Mouse (Mus musculus) neural tube, embryonic 12.5 days (tissue): Measurements from ENCODE around the gene Rptor. TPM values are rescaled to one million over a fixed set of nuclear protein-coding genes. Genes with fewer than 3 reads are reported as not detected.
A peak's percentile ranks its signal among the peaks of the same experiment; 100 is the strongest.

Source experiments
- ATAC-seq: fragments of 200-750 bp; cut with Nextera tagmentation; 2 replicates; pipeline ENCODE4 v1.8.0; 2017; ENCODE audit warnings: low read depth, mild to moderate bottlenecking, moderate TSS enrichment, moderate library complexity; ENCODE audit not compliant: low FRiP score
- H3K27ac ChIP-seq: fragments of 300-500 bp; sonication (generic); 2 replicates; pipeline ENCODE4 v1.5.1; 2016
- H3K27me3 ChIP-seq: fragments of 300-500 bp; sonication (generic); replicated peaks from 2 replicates; pipeline ENCODE4 v1.6.1; 2016; ENCODE audit warnings: mild to moderate bottlenecking
- H3K36me3 ChIP-seq: fragments of 300-500 bp; sonication (generic); 2 replicates; pipeline ENCODE4 v1.6.1; 2016; ENCODE audit warnings: mild to moderate bottlenecking
- H3K4me1 ChIP-seq: fragments of 300-500 bp; sonication (generic); 2 replicates; pipeline ENCODE4 v1.6.1; 2016
- H3K4me2 ChIP-seq: fragments of 300-500 bp; sonication (generic); replicated peaks from 2 replicates; pipeline ENCODE4 v1.6.1; 2016; ENCODE audit warnings: mild to moderate bottlenecking
- H3K4me3 ChIP-seq: fragments of 300-500 bp; sonication (generic); 2 replicates; pipeline ENCODE4 v1.5.1; 2016
- H3K9ac ChIP-seq: fragments of 300-500 bp; sonication (generic); 2 replicates; pipeline ENCODE4 v1.6.1; 2016; ENCODE audit warnings: mild to moderate bottlenecking
- H3K9me3 ChIP-seq: fragments of 300-500 bp; sonication (generic); 2 replicates; pipeline ENCODE4 v1.6.1; 2016; ENCODE audit warnings: mild to moderate bottlenecking
- WGBS: fragments of 180-500 bp; shearing (Covaris S2); methylation state at CpG from one replicate; pipeline ENCODE4 v1.1.7; 2016; 5-methylcytosine and 5-hydroxymethylcytosine counted together
- polyA plus RNA-seq: library from polyadenylated mRNA; unstranded; fragments of >200 nt; fragmentation: Nextera tagmentation; extraction: Ambion mirVana; gene quantifications from 2 replicates; pipeline ENCODE4 v1.2.1, GENCODE M21; 2016

Rptor gene
- polyA plus RNA-seq, 1 experiment from 2014 or later, result 17.8 TPM

DNA sequence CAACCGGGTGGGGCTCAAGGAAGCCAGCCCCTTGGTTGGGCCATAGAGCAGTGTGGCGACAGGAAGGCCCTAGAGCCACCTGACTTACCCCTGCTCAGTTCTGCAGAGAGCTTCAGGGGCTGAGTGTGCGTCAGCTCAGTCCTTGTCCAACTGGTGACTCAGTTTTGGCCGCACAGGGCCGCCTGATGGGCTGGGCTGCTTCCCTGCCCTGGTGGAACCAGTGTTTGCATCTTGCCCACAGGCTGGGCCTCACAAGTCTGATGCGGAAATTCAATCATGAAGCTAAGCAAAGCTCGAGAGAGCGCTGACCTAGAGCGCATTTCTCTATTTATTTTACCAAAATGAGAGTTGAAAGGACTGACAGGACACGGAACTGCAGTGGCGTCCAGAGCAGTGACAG lies 296.3 kb downstream of the Rptor start:
- Histone ChIP-seq H3K9ac (no peak overlapping the region), H3K4me3 (no peak overlapping the region), H3K4me1 (peaks cover 24% of the 10 kb centered on the region), H3K36me3 (peaks cover 27% of the 10 kb centered on the region), H3K27ac (no peak overlapping the region), H3K9me3 (no peaks in the 10 kb centered on the region), H3K4me2 (no peak overlapping the region), H3K27me3 (no peaks in the 10 kb centered on the region)
- no peak for ATAC-seq
- WGBS, result 88% methylated on average over 11 of the region's 11 CpGs

DNA sequence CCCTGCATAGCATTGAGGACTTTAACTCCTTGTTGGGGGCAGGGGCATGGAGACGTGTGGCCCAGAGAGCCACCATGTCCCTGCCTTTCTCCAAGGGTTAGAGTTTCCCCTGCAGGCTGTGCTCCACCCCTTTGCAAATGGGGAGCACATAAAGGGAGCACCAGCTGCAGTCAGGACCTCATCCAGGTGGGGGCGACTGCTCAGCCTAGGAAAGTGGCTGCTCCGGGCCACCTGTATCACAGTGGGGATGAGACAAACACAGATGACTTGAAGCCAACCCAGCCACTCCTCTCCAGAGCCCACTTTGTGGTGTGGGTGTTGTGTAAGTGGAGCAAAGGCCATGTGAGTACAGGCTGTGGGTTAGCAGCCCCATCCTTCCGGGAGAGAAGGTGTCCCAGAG lies 298.5 kb downstream of the Rptor start:
- Histone ChIP-seq H3K9me3 (no peaks in the 10 kb centered on the region), H3K9ac (no peak overlapping the region), H3K36me3 (peaks cover 16% of the 10 kb centered on the region), H3K4me2 (no peak overlapping the region), H3K27ac (no peak overlapping the region), H3K27me3 (no peaks in the 10 kb centered on the region), H3K4me1 (peaks cover 19% of the 10 kb centered on the region), H3K4me3 (no peak overlapping the region)
- 68% methylated on average over 4 of the region's 4 CpGs for WGBS
- no peak for ATAC-seq

DNA sequence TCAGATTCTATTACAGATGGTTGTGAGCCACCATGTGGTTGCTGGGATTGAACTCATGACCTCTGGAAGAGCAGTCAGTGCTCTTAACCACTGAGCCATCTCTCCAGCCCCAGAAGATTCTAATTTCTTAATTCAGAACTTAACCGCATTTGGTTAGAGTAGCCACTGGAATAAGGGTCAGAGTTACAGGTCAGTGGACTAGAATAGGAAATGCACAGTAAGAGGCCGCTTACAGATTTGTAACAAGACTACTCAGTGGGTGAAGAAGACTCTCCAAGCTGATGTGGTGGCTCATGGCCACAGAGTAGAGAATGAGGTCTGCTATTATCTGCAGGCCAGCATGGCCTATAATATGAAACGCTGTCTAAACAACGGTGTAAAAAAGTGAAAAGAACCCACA lies 300.2 kb downstream of the Rptor start:
- peaks cover 6% of the 10 kb centered on the region for H3K4me1 ChIP-seq

DNA sequence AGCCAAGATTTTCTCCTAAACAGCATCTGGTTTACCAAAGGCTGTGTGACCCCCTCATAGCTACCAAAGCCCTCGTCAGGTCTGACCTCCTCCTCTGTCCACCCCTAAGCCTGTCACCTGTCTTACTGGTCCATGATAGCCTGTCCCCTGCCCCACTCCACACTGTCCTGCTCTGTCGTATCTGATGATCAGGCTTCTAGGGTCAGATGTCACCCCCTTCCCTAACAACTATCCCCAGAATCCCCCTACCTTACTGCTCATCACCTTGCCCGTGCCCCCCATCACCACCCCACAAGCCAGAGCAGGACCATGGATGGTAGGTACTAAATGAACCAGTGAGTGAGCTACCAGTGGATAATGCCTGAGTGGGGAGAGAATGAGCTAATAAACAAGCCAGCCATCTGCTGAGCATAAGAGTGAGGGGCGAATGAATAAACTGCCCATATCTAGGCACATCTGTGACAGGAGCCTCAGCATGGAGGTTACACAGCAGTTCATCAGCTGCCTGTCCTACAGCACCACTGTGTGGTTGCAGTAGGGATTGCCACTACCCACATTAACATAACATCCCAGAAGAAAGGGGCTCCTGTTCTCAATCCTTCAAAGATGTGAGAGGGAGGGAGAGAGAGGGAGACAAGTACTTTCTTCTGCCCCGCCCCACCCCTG lies 302.0 kb downstream of the Rptor start:
- Histone ChIP-seq H3K4me1 (peaks cover 4% of the 10 kb centered on the region; the same call in 1 of the 2 replicates), H3K4me3 (no peak overlapping the region), H3K9me3 (no peaks in the 10 kb centered on the region), H3K36me3 (no peaks in the 10 kb centered on the region), H3K27ac (no peak overlapping the region), H3K4me2 (no peak overlapping the region), H3K9ac (no peak overlapping the region), H3K27me3 (no peaks in the 10 kb centered on the region)
- 41% methylated on average over 5 of the region's 5 CpGs for WGBS
- ATAC-seq, result peak; percentile 76; the same call in 1 of the 2 replicates

More for the DNA sequence above, 300.2 kb downstream of the Rptor start:
- Histone ChIP-seq H3K27me3 (no peaks in the 10 kb centered on the region), H3K36me3 (peaks cover 7% of the 10 kb centered on the region), H3K27ac (no peak overlapping the region), H3K9me3 (no peaks in the 10 kb centered on the region), H3K9ac (no peak overlapping the region), H3K4me3 (no peak overlapping the region), H3K4me2 (no peak overlapping the region)
- no peak for ATAC-seq
- 81% methylated on average over 4 of the region's 4 CpGs for WGBS

DNA sequence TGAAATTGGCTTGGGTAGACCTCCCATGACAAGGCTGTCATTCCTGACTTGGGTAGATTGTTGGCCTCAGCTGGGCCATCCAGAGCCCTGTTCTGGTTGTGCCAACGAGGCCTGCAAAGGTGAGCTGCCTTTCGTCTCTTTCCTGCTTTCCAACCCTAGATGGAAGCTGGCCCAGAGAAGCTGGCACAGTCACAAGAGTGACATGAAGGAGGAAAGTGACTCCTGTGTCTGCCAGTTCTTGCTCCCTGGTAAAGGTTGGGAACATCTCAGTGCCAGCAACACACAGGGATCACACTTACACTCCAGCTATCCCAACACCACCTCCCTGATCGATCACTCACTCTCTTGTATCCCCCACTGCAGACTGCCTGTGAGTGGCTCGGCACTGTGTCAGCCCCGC lies 303.1 kb downstream of the Rptor start:
- ATAC-seq, result no peak

DNA sequence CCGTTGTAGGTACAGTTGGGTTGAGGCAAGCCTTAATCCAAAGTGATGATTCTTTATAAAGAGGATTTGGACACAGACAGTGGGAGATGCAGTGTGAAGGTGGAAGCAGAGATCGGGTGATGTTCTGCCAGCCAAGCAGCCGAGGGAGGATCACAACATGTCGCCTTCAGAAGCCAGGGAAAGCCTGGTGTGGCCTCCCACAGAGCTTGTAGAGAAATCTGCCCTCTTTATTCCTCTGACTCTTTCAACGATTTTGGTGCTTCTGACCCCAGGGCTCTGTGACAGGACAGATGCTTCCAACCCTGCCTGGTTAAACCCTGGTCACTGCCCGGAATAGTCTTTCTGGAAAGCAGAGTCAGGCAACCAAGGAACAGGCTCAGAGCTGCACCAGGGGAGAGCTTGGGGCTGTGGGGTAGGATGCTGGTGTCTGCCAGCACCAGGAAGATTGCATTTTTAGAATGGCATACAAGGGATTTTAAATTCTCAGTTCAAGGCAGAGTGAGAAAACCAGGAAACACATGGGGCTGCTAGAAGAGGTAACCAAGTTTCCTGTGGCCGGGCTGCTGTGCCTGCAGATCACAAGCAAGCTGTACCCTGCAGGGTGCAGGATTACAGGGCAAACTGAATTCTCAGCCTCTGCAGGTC lies 304.4 kb downstream of the Rptor start:
- Histone ChIP-seq H3K27me3 (no peaks in the 10 kb centered on the region), H3K36me3 (no peaks in the 10 kb centered on the region), H3K4me2 (no peak overlapping the region), H3K9me3 (no peaks in the 10 kb centered on the region), H3K4me1 (peaks cover 4% of the 10 kb centered on the region; the same call in 1 of the 2 replicates), H3K27ac (no peak overlapping the region), H3K9ac (no peak overlapping the region), H3K4me3 (no peak overlapping the region)
- 51% methylated on average over 7 of the region's 7 CpGs for WGBS
- no peak for ATAC-seq

More for the DNA sequence above, 303.1 kb downstream of the Rptor start:
- no peaks in the 10 kb centered on the region for H3K27me3 ChIP-seq
- WGBS, result 92% methylated on average over 5 of the region's 5 CpGs
- H3K4me2 ChIP-seq, result no peak overlapping the region
- no peak overlapping the region for H3K4me3 ChIP-seq
- H3K9ac ChIP-seq, result no peak overlapping the region
- peaks cover 4% of the 10 kb centered on the region; the same call in 1 of the 2 replicates for H3K4me1 ChIP-seq
- H3K36me3 ChIP-seq, result no peaks in the 10 kb centered on the region
- no peaks in the 10 kb centered on the region for H3K9me3 ChIP-seq
- H3K27ac ChIP-seq, result no peak overlapping the region

DNA sequence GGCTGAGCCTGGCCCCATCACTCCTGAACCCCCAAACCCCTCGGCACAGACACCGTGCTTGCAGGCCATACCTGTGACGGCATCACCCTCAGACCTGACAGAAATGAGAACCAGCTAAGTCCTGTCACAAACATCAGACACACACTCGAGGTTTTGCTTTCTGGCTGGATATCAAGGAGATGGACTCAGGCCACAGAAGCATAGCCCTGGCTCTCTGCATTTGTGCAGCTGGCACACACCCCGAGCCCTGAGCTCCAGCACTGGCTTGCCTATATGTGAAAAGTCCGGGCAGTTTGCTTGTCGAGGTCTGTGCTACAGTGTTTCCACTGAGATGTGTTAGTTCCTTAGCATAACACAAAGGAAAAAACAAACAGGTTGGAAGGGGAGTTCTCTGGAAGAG lies 305.0 kb downstream of the Rptor start:
- ATAC-seq, result no peak
- H3K27ac ChIP-seq, result no peak overlapping the region
- H3K4me3 ChIP-seq, result no peak overlapping the region
- no peaks in the 10 kb centered on the region for H3K36me3 ChIP-seq
- H3K4me2 ChIP-seq, result no peak overlapping the region
- WGBS, result 53% methylated on average over 7 of the region's 7 CpGs
- H3K27me3 ChIP-seq, result no peaks in the 10 kb centered on the region
- no peaks in the 10 kb centered on the region for H3K9me3 ChIP-seq
- peaks cover 4% of the 10 kb centered on the region for H3K4me1 ChIP-seq
- no peak overlapping the region for H3K9ac ChIP-seq

DNA sequence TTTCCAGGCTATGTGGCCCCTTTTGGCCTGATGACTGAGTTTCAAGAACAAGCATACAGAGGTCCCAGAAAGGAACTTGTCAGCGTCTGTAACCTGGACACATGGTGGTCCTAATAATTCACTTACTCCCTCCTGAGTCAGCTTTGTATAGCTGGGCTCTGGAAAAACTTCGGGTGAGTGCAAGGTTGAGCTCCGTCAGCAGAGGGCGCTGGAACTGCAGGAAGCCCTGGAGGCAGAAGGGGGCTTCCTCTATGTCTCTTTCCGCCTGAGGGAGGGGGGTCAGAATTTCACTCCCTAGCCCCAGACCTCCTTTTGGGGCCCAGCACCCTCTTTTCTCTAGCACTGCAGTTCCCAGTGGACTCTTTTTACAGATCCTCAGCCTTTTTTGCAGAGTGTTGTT lies 306.7 kb downstream of the Rptor start:
- Histone ChIP-seq H3K36me3 (no peaks in the 10 kb centered on the region), H3K9me3 (no peaks in the 10 kb centered on the region), H3K27ac (no peak overlapping the region), H3K4me3 (no peak overlapping the region), H3K4me1 (peaks cover 15% of the 10 kb centered on the region), H3K4me2 (peak overlapping the region; percentile 22; the same call in 1 of the 2 replicates), H3K27me3 (no peaks in the 10 kb centered on the region), H3K9ac (no peak overlapping the region)
- ATAC-seq, result no peak
- WGBS, result 0% methylated on average over 5 of the region's 5 CpGs

DNA sequence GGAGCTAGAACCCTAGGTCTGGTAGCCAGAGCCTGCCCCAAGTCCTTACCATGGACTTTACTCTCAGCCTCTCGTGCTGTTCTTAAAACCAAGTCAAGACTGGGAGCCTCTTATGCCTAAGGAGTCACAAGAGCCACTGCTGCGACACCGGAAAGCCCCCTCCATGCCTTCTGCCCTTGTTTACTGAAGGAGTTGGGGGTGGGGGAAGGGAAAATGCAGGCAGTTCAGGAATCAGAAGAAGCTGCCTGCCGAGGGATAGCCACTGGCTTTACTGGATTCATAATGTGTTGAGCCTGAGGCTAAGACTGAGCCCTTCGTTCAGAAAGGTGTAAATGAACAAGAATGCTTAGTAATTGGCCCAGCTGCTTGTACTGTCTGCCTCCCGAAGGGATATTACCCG lies 310.1 kb downstream of the Rptor start:
- no peak overlapping the region; the same call in 1 of the 2 replicates for H3K27ac ChIP-seq
- H3K4me3 ChIP-seq, result peak overlapping the region; percentile 94
- H3K27me3 ChIP-seq, result no peaks in the 10 kb centered on the region
- peaks cover 24% of the 10 kb centered on the region for H3K4me1 ChIP-seq
- peak overlapping the region; percentile 88 for H3K4me2 ChIP-seq
- 0 out of 2 replicates have a peak, but pooled peaks have one; percentile 13 for ATAC-seq
- H3K9me3 ChIP-seq, result no peaks in the 10 kb centered on the region
- WGBS, result 9% methylated on average over 7 of the region's 7 CpGs
- H3K9ac ChIP-seq, result peak overlapping the region; percentile 94
- H3K36me3 ChIP-seq, result peaks cover 22% of the 10 kb centered on the region

DNA sequence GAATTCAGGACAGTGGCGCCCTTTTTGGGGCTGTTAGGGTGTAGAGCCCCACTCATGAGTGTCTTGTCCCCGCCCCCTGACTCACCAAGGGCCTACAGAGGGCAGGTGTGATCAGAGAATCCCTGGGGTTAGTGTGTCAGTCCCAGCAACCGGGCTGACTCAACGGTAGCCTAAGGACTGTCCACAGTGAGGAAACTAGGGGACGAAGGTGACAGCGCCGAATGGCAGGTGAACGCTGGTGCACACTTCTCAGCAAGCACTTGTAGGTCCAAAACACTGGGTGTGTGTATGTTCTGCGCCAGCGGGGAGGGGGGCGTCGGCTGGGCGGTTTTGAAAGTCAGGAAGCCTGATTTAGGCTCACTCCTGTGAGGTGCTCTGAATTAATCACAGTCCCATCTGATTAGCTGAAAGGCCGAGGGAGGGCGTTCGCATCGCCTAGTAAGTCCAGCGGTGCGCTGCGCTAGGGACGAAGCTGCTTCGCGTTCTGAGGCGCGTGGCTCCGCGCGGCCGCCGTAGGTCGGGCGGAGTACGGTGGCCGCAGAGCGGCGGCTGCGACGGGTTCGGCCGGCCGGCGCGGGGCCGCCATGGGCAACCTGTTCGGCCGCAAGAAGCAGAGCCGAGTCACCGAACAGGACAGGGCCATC lies 310.7 kb downstream of the Rptor start, which contains the start of gene Chmp6:
Gene Chmp6 (plus strand): TSS at position 151 of the 644 bp plus-strand sequence.
- H3K4me1 ChIP-seq, result peaks cover 24% of the 10 kb centered on the region
- peak within 1 kb of the TSS; percentile 94 for H3K9ac ChIP-seq
- peak within 1 kb of the TSS; percentile 88 for H3K4me2 ChIP-seq
- H3K27ac ChIP-seq, result peak within 1 kb of the TSS; percentile 29; the same call in 1 of the 2 replicates
- no peaks in the 10 kb centered on the region for H3K9me3 ChIP-seq
- WGBS, result under 1% methylated on average over 48 of the region's 48 CpGs
- H3K27me3 ChIP-seq, result no peaks in the 10 kb centered on the region
- H3K4me3 ChIP-seq, result peak within 1 kb of the TSS; percentile 94
- peaks cover 28% of the 10 kb centered on the region for H3K36me3 ChIP-seq
- peak; percentile 66 for ATAC-seq

DNA sequence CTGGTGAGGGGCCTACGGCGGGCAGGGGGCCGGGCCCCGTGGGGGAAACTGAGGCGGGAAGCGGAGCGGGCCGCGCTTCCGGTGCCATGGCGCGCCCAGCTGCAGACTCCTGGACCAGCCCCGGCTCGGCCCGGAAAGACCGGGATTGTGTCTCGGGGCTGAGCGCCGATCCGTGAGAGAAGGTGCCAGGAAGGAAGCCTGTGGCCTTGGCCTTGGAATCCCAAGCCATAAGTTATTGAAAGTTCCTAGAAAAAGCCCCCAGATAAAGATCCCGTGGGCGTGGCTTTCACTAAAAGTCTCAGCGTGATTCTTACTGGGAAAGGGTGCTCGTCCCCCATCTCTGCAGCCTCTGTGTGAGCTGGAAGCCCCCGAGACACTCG lies 311.2 kb downstream of the Rptor start:
- Histone ChIP-seq H3K27ac (no peak overlapping the region), H3K27me3 (no peaks in the 10 kb centered on the region), H3K9ac (peak overlapping the region; percentile 94), H3K4me1 (peaks cover 24% of the 10 kb centered on the region), H3K4me3 (peak overlapping the region; percentile 94), H3K9me3 (no peaks in the 10 kb centered on the region), H3K36me3 (peaks cover 33% of the 10 kb centered on the region), H3K4me2 (peak overlapping the region; percentile 88)
- ATAC-seq, result no peak
- WGBS, result under 1% methylated on average over 26 of the region's 26 CpGs

DNA sequence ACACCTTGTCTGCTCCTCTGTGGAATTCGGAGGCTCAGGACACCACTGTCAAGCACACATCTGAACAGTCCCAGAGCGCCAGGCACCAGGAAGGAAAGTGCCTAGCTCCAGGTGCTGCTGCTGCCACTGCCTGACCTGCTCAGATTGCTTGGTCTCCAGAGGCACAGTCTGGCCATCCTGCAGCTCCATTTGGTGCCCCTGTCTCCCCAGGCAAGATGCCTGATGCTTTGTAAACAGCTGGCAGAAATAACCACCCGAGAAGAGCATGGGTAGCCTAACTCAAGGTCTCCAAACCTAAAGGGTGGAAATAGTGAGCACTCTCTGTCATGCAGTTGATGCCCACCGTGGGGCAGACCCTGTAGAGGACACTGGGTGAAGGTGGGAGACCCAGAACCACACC lies 311.7 kb downstream of the Rptor start:
- Histone ChIP-seq H3K27ac (no peak overlapping the region), H3K36me3 (peaks cover 37% of the 10 kb centered on the region), H3K4me3 (peak overlapping the region; percentile 94), H3K9ac (peak overlapping the region; percentile 94), H3K4me2 (peak overlapping the region; percentile 88), H3K9me3 (no peaks in the 10 kb centered on the region), H3K4me1 (peaks cover 24% of the 10 kb centered on the region), H3K27me3 (no peaks in the 10 kb centered on the region)
- WGBS, result 25% methylated on average over 4 of the region's 4 CpGs
- ATAC-seq, result no peak
